Mouse (Mus musculus) cerebellum, postnatal 14 days (tissue): ENCODE measurements at regions not wholly inside any gene's neighbourhood (a gene's known extent, or its start where the extent isn't known, plus 50 kb on each side); places are given as distances from the start of the nearest gene placed in this dataset.
A peak's percentile ranks its signal among the peaks of the same experiment; 100 is the strongest.

Source experiments
- DNase-seq, 2 experiments: peaks; one replicate each; pipeline ENCODE4 v3.0.0; 2021; ENCODE audit warnings: mixed read lengths in 2 of 2

DNA sequence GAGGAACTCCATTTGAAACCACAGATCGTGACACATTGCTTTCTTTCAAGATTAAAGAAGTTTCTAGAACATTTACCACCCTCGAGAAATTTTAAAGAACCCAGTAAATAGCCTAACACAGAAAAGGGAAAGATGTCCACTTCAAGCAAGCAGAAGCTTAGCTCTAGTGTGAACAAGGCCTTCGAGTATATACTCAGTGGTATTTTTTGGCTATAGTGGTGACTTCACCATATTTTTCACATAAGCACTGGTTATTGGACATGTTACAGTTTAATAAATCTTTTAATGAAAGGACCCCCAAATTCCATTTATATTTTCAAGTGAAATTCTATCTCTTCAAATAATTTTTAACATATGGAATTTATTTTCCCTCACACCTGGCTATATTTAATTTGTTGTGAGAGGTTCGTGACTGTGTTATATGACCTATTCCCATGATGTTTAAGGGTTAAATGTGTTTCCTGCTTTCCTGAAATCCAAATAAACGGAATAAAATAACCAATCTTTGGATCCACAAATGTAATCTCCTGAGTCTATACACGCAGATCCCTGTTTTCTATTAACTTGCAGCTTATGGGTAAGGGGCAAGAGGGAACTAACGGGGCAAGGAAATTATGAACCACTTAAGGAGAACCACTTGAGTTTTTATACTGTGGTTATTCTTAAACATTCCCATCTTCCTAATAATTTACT, 60.6 kb upstream of the Tas2r134 start:
- DNase-seq = no peak

DNA sequence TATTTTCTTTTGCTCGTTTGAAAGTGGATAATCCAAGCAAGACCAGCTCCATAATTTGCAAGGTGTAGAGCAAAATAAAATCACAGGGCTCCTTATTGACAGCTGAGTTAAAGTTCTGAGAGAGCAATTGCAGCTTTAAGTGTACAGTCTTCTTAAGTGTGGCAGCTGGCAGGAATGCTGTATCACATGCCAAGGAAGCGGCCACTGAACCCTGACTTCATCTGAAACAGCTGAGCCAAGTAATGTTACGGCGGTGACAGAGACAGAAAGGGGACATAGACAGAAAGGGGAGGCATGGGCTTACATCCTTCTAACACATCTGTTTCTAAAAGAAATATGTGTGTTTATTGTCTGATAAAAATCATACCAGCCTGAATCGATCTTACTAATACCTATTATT, 63.4 kb upstream of the Tas2r134 start:
- no peak for DNase-seq

DNA sequence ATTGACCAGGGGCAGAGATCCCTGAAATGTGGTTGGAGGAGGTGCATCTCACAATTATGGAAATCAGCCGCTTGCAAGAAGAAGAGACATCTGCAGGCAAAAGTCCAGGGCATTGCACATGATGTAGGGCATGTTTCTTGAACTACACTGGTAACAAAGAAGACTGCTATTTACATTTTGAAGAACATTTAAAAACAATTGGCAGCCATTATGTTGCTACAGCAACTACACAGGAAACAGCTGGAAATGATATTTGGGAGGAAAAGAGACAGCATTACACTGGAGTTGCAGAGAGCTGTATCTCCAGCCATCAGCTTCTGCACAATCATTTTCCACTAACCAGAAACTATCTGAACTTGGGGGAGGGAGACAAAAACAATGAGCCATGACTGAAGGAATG, 64.1 kb upstream of the Tas2r134 start:
- DNase-seq = no peak

DNA sequence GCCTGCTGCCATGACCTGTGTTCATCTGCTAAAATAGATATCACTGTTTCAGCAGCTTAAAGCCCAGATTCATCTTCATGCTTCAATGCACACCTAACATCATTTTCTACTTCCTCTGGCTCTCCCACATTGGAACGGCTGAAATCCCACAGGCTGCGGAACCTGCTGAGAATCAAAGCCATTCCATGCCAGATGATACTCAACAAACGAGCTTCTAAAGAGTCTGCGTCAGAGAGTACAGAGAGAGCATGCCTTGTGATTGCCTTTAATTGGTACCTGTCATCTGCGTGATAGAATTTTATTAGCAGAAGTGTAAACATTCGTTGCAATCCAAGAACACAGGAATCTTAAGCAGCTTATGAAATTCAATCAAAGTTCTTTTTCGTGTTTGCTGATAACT, 76.4 kb upstream of the Tas2r134 start:
- DNase-seq = no peak

DNA sequence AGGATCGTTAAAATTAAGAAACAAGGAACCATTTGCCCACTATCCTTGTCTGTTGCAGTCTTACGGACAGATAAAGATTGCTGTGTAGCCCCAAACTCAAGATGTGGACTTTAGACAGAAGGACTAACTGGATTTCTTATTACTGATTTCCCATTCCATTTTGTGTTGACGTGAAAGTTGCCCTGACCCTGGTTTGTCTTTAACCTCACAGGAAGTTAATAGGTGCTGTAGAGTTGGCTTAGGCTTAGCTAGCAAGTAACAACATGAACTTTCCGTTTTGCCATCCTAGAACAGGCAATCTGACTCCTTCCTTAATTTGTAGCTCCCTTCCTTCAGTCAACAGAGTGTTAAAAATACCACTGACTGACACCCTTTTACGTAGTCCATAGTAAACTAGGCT, 78.2 kb upstream of the Tas2r134 start:
- no peak for DNase-seq

DNA sequence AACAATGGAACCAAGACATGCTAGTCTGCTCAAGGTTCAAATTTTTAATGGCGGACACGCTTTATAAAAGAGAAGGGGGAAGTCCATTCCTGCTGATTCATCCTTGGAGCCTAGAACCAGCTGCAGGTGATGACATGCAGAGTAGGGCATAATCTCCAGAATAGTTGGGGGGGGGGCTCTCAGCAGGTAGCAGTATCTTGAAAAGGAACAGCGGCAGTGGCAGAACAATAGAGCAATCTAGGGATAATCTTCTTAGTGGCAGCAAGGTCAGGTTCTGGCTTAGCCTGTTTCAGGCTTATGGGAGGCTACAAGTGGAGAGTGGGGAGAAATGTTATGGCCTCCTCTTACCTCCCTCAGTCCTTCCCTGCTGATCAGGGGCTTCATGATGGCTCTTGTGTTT, 81.1 kb upstream of the Tas2r134 start:
- no peak for DNase-seq

DNA sequence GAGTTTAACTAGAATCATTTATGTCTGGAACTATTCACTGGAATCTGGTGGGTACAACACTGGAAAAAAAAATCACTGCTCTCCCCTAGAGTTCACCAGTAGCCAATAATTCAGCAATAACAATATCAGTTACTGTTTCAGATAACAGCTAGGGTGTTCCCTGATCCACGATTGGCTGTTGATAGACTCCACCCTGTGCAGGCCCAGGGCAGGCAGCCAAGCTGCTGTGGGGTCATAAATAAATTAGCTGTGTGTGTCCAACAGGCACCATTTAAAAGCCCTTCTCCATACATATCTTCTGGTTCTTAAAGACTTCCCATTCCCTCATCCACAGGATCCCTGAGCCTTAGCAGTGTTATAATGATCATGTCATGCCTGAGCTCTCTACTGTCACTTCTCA, 83.4 kb upstream of the Tas2r134 start:
- no peak for DNase-seq

DNA sequence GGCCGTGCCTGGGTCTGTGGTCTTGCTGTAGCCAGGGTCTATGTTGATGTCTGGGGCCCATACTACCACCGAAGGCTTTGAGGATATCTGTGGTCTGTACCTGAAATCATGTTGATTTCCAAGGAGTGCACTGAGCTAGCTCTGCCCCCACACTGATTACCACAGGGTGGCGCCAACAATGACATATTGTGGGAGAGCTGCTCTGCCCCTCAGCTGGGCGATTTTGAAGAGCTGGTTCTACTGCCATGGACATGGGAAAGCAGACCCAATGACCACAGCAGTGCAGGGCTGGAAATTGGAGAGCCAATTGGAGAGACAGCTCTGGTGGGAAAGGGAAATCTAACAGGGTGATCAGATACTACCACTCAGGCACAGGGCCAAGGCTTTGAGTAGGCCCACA, 85.0 kb upstream of the Tas2r134 start:
- peak; percentile 17 to 33 for DNase-seq

DNA sequence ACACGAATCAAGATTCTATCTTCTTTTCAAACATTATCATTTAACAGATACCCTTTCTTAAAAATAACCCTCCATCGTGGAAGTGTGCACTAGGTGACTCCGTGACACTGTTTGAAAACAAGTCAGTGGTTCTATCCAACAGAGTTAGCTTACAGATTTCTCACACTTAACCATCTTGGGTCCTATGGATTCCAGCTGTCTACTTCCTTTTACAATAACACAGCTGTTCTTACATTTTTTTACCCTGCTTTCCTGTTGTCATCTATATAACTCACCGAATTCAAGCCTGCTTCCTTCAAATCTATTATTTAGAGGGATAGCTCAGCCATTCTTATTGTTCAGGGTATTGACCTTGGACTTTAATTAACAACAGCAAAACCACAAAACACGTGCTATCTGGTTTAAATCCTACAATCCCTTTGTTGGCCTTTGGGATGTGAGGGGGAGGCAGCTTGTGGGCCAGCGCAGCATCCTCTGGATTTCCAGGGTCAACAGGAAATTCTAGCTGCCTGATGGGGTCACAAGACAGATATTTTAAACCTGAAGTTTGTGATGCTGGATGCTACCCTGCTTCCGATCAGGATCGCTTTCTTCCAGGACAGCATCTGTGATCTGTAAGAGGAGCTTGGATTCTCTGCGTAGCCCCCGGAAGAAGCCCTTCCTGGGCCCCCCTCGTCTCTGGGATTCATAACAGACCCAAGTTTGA, 94.4 kb upstream of the Tas2r134 start:
- no peak for DNase-seq

DNA sequence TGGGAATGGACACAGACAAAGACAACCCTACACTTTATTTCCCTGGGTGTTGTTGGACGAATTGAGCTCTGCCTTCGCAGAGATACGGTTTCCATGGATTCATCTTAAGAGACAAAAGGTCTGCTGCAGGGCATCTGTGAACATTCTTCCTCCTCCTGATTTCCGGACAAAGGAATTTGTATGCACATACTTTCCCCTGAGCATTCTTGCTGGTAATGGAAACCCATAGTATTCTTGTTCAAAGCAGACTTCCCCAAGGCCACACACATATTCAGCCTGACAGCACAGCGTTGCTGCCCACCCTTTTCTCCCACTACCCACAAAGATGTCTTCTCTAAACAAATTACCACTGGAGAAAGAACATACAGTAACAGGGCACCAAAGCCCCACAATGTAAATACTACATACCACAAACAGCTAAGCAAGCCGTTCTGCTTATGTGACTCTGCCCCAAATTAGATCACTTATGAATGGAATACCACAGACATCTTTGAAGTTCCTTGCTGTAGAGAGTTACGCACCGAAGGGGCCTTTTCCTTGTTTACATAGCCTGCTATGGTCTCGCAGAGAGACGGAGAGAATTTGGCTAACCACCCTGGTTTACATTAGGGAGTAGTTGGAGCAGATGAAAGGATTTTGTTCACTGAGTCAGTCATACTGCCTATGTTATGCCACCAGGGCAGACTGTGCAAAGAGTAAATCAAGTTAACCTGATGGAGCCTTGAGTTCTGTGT, 96.0 kb upstream of the Tas2r134 start:
- DNase-seq = no peak

DNA sequence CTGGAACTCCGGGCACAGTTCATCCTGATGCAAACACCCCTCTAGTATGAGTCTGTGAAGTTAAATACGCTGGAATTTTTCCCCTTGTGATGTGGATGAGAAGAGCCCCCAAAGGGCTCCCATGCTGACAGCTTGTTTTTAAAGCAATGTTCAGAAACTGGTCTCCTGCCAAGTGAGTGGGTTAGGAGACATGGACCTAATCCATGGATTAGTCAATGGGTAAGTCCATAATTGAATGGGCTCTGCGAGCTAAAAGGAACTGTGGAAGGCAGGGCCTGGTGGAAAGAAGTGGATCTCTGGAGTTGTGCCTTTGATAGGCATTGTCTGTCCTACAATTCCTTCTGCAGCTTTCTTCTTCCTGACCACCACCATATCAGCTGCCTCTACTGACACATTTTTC, 104.5 kb upstream of the Tas2r134 start:
- DNase-seq = no peak

DNA sequence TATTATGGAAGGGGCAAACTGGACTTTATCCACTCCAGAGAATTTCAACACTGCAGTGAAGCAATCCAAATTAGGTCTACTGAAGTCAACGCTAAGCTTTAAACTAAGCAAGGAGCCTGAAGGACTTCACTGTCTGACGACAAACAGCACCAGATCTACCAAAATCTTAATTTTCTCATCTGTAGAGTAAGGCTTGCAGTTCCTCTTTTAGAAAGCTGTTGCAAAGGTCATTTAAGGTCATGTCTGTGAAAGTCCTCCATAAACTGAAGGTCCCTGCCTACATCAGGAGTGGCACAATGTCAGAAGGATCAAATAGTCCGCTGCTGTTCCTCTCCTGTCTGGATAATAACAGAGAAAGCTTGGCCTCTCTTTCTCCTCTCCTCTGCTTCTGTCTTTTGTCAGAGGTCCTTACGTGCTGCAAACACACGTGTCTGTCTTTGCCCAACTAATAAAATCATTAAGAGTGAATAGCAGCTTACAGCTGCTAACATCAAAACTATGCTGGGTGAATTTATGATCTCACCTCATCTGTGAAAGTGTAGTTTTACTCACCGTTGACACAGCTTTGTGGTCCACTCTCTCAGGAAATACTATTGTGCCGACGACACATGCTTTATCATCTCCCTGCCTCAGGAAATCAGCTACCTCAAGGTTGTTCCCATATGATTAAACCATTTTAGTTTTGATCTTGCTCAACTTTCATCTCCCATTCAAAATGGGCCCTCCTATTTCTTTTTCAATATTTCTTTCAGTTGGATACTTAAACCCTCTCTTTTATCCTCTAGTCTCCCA, 117.9 kb upstream of the Tas2r134 start:
- DNase-seq = no peak

DNA sequence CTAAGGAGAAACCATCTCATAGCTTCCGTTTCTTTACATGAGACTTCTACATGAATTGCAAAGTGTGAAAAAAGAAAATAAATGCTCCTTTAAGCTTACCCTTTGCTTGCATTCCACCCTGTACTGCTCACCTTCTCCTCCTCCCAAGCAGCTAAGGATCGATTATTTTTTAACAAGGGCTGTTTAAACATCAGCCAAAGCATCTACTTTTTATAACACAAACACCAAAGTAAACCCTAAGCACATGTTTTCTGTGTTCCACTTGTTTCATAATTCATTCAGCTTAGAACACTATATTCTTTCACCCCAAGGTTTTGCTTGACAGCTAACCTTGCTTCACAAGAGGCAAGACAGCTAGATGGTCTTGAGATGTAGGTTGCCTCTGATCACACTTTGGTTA, 129.4 kb upstream of the Tas2r134 start:
- DNase-seq = no peak

DNA sequence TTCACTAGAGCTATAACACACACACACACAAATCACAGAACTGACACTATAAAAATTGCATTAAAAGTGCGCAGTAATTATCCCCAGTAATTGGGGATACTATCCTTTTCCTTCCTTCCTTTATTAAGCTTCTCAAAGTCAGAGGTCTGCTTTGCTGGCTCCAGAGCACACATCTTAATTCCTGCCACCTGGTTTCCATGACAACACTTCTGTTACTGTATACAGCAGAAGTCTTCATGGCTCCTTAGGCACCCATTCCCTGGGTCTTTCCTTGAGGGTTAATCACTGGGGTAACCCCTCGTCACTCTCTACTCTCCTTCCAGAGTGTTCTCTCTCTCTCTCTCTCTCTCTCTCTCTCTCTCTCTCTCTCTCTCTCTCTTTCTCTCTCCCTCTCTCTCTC, 153.6 kb upstream of the Tas2r134 start:
- DNase-seq = no peak

DNA sequence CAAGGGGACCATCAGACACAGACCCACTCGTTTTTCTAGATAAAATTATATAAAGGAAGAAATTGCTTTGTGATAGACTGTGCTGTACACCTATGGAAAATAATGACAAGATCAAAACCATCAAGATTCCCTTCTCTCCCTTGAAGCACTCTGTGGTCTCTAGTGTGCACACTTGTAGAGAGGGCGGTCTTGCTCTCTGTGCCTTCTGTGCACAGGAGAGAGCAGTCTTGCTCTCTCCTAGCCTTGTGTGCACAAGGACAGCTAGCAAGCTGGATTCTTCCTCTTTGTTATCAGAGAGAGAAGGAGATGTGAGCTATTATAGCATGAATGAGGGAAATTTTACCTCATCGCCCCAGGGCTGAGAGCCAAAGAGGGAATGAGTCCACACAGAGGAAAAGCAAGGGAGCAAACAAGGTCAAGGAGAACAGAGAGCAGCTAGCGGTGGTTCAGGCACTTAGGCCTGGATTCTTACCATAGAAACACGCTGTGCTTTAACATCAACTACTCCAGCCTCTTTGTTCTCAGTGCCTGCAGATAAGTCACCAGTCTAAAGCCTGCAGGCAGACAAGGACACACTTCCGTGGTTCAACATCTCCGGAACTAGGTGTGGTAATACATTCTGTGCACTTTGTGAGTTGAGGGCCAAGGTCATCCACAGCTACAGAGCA, 160.2 kb upstream of the Tas2r134 start:
- no peak for DNase-seq

DNA sequence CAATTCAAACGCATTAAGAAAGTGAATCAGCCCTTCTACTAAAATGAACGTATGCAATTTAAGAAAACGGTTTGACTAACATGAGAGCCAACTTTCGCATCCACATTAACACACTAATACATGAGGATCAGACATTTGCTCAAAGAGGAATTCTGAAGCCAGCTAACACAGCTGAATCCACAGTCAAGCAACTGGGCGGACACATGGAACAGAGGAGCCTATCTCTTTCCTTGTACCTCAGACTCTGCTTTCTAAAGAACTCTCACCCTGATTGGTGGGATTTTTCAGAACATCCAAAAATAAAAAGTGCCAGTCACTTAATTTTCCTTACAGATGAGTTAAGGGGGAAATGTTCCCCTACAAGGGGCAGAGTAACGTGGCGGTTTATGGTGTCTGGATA, 161.3 kb upstream of the Tas2r134 start:
- no peak for DNase-seq

DNA sequence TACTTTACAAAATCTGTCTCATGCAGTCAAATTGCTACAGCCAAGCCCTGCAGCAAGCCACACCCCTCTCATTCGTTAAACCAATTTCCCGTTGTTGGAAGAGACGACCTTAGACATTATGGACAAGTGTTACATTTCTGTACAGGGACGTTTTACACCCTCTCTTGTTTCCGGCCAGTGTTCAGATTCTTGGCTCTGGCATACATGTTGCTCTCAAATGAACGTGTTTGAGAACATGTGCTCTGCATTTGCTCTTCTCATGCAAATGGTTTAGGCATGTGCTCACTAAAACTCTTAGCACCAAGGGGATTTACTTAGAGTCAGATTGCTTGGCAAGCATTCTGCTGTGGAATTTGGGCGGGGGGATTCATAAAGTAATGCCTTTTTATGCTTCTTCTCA, 161.7 kb upstream of the Tas2r134 start:
- no peak for DNase-seq

DNA sequence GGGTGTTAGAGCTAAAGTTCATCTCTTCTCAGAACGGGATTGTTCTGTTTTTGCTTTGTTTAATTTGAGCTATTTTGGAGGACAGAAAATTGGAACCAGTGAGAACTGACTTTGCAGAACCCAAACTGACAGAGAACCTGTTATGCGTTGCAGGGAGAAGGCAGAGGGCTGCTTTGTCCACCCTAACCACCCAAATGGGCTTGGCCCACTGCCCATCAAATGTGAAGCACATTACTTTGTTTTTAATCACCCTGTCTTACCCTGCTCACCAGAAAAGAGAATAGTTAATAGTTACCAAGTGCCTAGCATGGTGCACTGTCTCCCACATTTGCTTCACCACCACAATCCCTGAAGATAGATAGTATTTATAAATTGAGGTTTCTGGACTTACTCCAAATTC, 163.0 kb upstream of the Tas2r134 start:
- DNase-seq = no peak

DNA sequence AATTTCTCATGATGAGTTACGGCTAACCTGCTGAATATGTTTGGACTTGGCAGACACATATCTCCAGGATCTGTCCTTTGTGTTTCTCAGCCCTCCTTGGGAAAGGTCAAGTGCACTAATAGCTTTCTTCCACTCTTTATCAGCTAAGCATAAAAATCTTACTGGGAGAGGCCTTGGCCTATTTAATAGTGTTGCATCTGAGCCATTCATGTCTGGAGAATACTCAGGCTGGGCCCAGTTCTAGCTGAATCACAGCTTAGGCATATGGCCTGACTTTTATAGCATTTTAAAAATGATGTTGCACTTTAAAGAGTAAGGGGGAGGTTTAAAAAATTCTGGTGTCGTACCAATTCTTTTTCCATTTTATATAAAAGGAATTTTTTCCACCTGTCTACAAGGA, 166.4 kb upstream of the Tas2r134 start:
- DNase-seq = peak in 1 of 2 experiments; percentile 4

DNA sequence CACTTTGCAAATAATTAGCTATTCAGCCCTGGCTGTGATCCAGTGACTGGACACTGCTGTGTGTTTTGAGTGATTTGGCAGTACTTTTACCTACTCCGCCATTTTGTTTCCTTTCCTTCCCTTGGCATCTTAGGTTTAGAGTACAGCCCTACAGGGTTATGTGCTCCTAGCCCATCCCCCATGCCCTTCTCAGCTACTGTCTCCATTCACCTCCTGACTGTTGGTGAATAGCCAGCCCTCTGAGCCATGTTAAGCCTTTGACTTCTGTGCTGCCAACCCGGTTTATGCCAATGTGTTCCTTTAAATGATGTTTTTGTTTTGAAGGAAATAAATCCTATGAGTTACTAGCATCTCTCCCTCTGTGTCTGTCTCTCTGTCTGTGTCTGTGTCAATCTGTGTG, 167.8 kb upstream of the Tas2r134 start:
- DNase-seq = peak; percentile 59 to 60

DNA sequence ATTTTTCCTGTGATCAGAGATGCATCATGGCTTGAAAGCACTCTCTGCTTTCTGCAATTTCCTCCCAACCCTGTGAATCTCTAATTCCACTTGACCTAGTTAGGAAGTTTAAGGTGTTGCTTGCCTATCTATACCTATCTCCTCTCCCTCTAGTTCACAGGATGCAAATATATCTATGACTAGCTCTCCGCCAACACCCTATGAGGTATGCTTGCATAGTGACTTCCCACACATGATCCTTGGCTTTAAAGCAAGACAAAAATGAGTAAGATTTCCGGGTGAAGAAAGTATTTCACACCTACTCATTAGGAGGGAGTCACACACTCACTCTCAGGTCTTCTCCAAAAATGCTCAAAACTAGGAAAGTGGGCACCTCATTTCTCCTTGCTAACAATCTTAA, 169.6 kb upstream of the Tas2r134 start:
- no peak for DNase-seq

DNA sequence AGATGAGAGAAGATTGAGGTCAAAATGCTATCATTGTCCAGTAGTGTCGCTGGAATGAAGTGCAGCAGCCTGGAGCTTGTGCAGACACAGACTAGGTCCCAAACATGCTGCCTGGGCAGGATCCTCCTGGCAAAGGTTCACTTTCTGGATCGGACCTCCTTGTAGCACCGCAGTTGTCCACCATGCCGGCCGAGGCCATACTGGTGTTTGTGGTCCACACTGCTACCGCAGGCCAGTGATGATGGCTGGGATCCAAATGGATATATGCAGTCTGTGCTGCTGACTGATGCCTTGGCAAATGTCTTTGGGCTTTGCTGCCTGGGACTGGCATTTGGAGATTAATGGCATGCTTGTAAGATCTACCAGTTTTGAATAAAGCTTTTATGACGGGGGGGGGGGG, 174.5 kb upstream of the Tas2r134 start:
- peak; percentile 37 to 54 for DNase-seq

DNA sequence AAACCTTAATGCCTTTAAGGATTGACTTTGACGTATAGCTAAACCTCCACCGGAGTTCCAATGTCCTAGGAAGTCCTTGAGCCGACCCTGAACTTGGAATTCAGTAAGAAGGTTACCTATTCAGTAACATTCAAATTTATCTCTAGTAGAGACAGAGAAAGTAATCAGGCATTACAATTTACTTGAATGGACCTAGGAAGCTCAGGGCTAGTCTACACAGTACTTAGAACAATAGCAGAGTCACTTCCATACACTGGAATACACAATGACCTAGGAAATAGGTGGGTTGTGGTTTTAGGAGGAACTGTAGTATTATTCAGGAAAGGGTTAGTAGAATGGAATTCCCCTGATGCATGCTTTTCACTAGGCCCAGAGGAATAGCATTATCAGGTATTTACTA, 179.2 kb upstream of the Tas2r134 start:
- no peak for DNase-seq
